In the genomic region with DNA sequence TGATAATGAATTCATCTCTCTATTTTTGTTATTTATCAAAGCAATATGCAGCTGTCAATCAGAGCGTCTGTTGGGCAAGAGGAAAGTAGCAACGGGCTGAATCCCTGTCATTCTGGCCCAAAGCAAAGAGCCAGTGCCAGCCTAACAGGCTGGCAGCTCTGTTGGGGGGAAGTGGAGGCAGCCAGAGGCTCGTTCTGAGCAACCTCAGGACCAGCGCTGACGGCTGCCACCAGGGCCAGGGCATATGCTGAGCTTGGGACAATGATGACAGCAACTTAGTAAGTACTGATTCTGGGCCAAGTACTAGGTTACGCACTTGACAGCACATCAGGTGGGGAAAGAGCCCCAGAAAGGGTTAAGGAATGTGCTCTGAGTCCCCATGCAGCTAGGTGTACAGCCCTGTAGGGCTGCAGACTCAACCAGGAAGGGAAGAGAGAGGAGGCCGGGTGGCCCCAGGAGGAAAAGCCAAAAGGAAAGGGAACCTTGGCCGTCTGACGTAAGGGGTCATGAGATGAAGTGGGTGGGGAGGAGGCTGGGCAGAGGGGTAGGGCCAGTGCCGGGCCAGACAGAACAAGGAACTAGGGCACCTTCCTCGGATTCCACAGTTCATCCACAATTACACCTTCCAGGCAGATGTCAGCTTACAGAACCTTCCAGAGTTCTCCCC, we compare ENCODE assay signal across 10 mouse cellular contexts. TPM values are rescaled to one million over a fixed set of nuclear protein-coding genes. Genes with fewer than 3 reads are reported as not detected.
A peak's percentile ranks its signal among the peaks of the same experiment; 100 is the strongest.
DNase-seq lines count a peak whose midpoint lies in the region; TF ChIP-seq lines count a peak whose summit lies in the region.
"Had no signal": no experiment of that assay in that cellular context is flagged by ENCODE, and none has a peak within 500 bp of the region (broad histone marks: within the 10 kb centered on the region; RNA-seq: fewer than 3 reads in every experiment).

No protein-coding gene starts in this region.

- intact Hi-C loops in heart, postnatal 25 days (cut with DNase I): loop anchor here (5.0 kb wide), 1 partner anchor 47 kb away; no protein-coding TSS in a partner anchor

- WGBS in small intestine, adult 2 months: 43% methylated on average over 11 of the region's 11 CpGs

- peak overlapping the region; percentile 88 for H3K4me3 ChIP-seq in small intestine, adult 2 months (ENCODE audit: low read depth, low read length)

- H3K4me1 ChIP-seq in small intestine, adult 2 months (ENCODE audit: control insufficient read depth, insufficient read depth, insufficient read length, low read length): peaks cover 55% of the 10 kb centered on the region

- no peak for TF ChIP-seq POLR2A in small intestine, adult 2 months (IDR thresholded peaks at IDR 0.05; ENCODE audit: low read depth, low read length)

- H3K36me3 ChIP-seq in small intestine, adult 2 months (ENCODE audit: control insufficient read depth, insufficient read depth, low read length): peaks cover 33% of the 10 kb centered on the region

- DNase-seq in heart, adult 11 months: peak; percentile 99
- DNase-seq in heart, postnatal 25 days (ENCODE audit: low spot score): no peak
- peak; percentile 7 for DNase-seq in right cerebral cortex, postnatal 25 days
- DNase-seq in right cerebral cortex, adult 18-20 months: no peak
- DNase-seq in kidney, postnatal 36 days: peak; percentile 77 to 81
- DNase-seq in left cerebral cortex, adult 11 months (ENCODE audit: low spot score): no peak
- no peak for DNase-seq in left cerebral cortex, adult 8-10 months (ENCODE audit: low spot score in 2 of 2)

- TF ChIP-seq CTCF in small intestine, adult 2 months (IDR thresholded peaks at IDR 0.05; ENCODE audit: extremely low read depth, insufficient read length, insufficient replicate concordance, low read depth, low read length): no peak

- peak overlapping the region; percentile 95 for H3K27ac ChIP-seq in small intestine, adult 2 months (ENCODE audit: insufficient read depth, low read depth, low read length)

- H3K27me3 ChIP-seq in small intestine, adult 2 months (ENCODE audit: control insufficient read depth, insufficient read depth, low read length): no peaks in the 10 kb centered on the region

RNA-seq across cellular contexts. Expression of gene Efhd2, which starts 3.9 kb away (rescaled TPM):
- 10 to 100 TPM; 16.4 to 21.6 TPM for total RNA-seq in heart, postnatal 25 days (2021)
- polyA plus RNA-seq in small intestine, adult 2 months (2012; rRNA removed): 188 and 423 TPM in 2 replicates
- 100 to 1,000 TPM; 257 to 276 (median 261) TPM for total RNA-seq in left cerebral cortex, adult 8-10 months (2022)

RNA-seq across cellular contexts. Expression of gene Ctrc, which starts 24.6 kb away (rescaled TPM):
- total RNA-seq in heart, postnatal 25 days (2021): not detected
- 13.9 and 8,604 TPM in 2 replicates for polyA plus RNA-seq in small intestine, adult 2 months (2012; rRNA removed)
- total RNA-seq in left cerebral cortex, adult 8-10 months (2022): not detected
- polyA plus RNA-seq: embryonic facial prominence, embryonic 14.5 days; limb, embryonic 14.5 days had no signal

RNA-seq across cellular contexts. Expression of gene Cela2a, which starts 44.8 kb away (rescaled TPM):
- total RNA-seq in heart, postnatal 25 days (2021): not detected
- polyA plus RNA-seq in small intestine, adult 2 months (2012; rRNA removed): 124 and 65,009 TPM in 2 replicates
- total RNA-seq in left cerebral cortex, adult 8-10 months (2022): not detected
- polyA plus RNA-seq: embryonic facial prominence, embryonic 14.5 days had no signal

Comparison
In these comparisons a context has a peak if more than half of its experiments do, and no peak if none do; other contexts are left out.
1. DNase-seq: peak in heart, adult 11 months (single experiment), right cerebral cortex, postnatal 25 days (single experiment) and kidney, postnatal 36 days (2 of 2); none in heart, postnatal 25 days (single experiment), right cerebral cortex, adult 18-20 months (single experiment), left cerebral cortex, adult 11 months (single experiment) and left cerebral cortex, adult 8-10 months (0 of 2).
2. RNA of gene Efhd2, which starts 3.9 kb away (total RNA-seq): 257 to 276 TPM in left cerebral cortex, adult 8-10 months; 16.4 to 21.6 TPM in heart, postnatal 25 days; every median in the first group is over 10 times any median in the second.